In genomic region chr11:118972431-118973377, GRCm38 (mm10) we compare ENCODE assay signal across 12 mouse cellular contexts. TPM values are rescaled to one million over a fixed set of nuclear protein-coding genes. Genes with fewer than 3 reads are reported as not detected.
DNase-seq lines count a peak whose midpoint lies in the region; ATAC-seq lines count a peak whose summit lies in the region.
"Had no signal": no experiment of that assay in that cellular context is flagged by ENCODE, and none has a peak within 500 bp of the region (broad histone marks: within the 10 kb centered on the region; RNA-seq: fewer than 3 reads in every experiment).

No protein-coding gene starts in this region.

- H3K27me3 ChIP-seq in forebrain, embryonic 10.5 days (ENCODE audit: poor library complexity, severe bottlenecking): peaks cover 67% of the 10 kb centered on the region
- peaks cover 50% of the 10 kb centered on the region for H3K27me3 ChIP-seq in limb, embryonic 10.5 days (ENCODE audit: low read depth, poor library complexity, severe bottlenecking)
- H3K27me3 ChIP-seq in liver, embryonic 11.5 days (replicated peaks; ENCODE audit: control insufficient read depth, insufficient read depth, low read length): peaks cover 9% of the 10 kb centered on the region

- ATAC-seq in liver, embryonic 11.5 days (replicated peaks; ENCODE audit: low FRiP score): no peak

- no peak overlapping the region for H3K9ac ChIP-seq in liver, embryonic 11.5 days (ENCODE audit: low read depth, low read length)

- H3K27ac ChIP-seq in forebrain, embryonic 10.5 days: peak overlapping the region; percentile 61
- 0 out of 2 replicates have a peak overlapping the region, but pooled peaks have one; percentile 25 for H3K27ac ChIP-seq in limb, embryonic 10.5 days
- H3K27ac ChIP-seq in liver, embryonic 11.5 days (ENCODE audit: low read depth, low read length): no peak overlapping the region
- H3K27ac ChIP-seq: heart, embryonic 10.5 days had no signal

- WGBS in forebrain, embryonic 10.5 days: 59% methylated on average over 18 of the region's 18 CpGs
- 42% methylated on average over 18 of the region's 18 CpGs for WGBS in limb, embryonic 10.5 days
- WGBS in liver, embryonic 11.5 days: 43% methylated on average over 18 of the region's 18 CpGs

- no peak overlapping the region for H3K4me3 ChIP-seq in forebrain, embryonic 10.5 days
- H3K4me3 ChIP-seq in limb, embryonic 10.5 days: no peak overlapping the region
- H3K4me3 ChIP-seq in liver, embryonic 11.5 days (ENCODE audit: low read depth, low read length): no peak overlapping the region
- H3K4me3 ChIP-seq: heart, embryonic 10.5 days had no signal

- no peak overlapping the region for H3K4me2 ChIP-seq in liver, embryonic 11.5 days

- no peaks in the 10 kb centered on the region for H3K9me3 ChIP-seq in forebrain, embryonic 10.5 days
- H3K9me3 ChIP-seq in limb, embryonic 10.5 days (replicated peaks): no peaks in the 10 kb centered on the region
- no peaks in the 10 kb centered on the region for H3K9me3 ChIP-seq in liver, embryonic 11.5 days (ENCODE audit: control insufficient read depth, low read length)
- H3K9me3 ChIP-seq: heart, embryonic 10.5 days had no signal

- DNase-seq in embryo, embryonic 10.5 days (ENCODE audit: low spot score): peak; percentile 44
- DNase-seq in embryo, embryonic 10 days (ENCODE audit: low spot score): no peak
- peak; percentile 27 for DNase-seq in forebrain, embryonic 10.5 days (ENCODE audit: extremely low spot score, low spot score)
- no peak for DNase-seq in limb, embryonic 10.5 days (ENCODE audit: low spot score)
- peak; percentile 70 for DNase-seq in retina, embryonic 14.5 days (ENCODE audit: low spot score)
- no peak for DNase-seq in left cerebral cortex, adult 11 months (ENCODE audit: low spot score)
- DNase-seq in frontal cortex, postnatal 25 days (ENCODE audit: low spot score in 2 of 2): no peak
- no peak for DNase-seq in liver, embryonic 11.5 days (ENCODE audit: low spot score)
- DNase-seq: adrenal gland, postnatal 36 days; kidney, adult 2 months had no signal

- H3K4me1 ChIP-seq in forebrain, embryonic 10.5 days: peaks cover 28% of the 10 kb centered on the region
- peaks cover 11% of the 10 kb centered on the region; the same call in 1 of the 2 replicates for H3K4me1 ChIP-seq in limb, embryonic 10.5 days
- 0 out of 2 replicates have a peak, but pooled peaks cover 3% of the 10 kb centered on the region for H3K4me1 ChIP-seq in liver, embryonic 11.5 days (replicated peaks; ENCODE audit: control insufficient read depth, insufficient read depth, low read length)

- H3K36me3 ChIP-seq in forebrain, embryonic 10.5 days (replicated peaks): no peaks in the 10 kb centered on the region
- H3K36me3 ChIP-seq in limb, embryonic 10.5 days: no peaks in the 10 kb centered on the region
- no peaks in the 10 kb centered on the region for H3K36me3 ChIP-seq in liver, embryonic 11.5 days (ENCODE audit: control insufficient read depth, insufficient read depth, low read length)
- H3K36me3 ChIP-seq: heart, embryonic 10.5 days had no signal

RNA-seq across cellular contexts. Expression of gene Enpp7, which starts 15.3 kb away (rescaled TPM):
- not detected in 2 replicates for polyA plus RNA-seq in forebrain, embryonic 10.5 days (2016; fragmentation: Nextera tagmentation; extraction: Ambion mirVana)
- not detected in 2 replicates for polyA plus RNA-seq in limb, embryonic 10.5 days (2016; fragmentation: Nextera tagmentation; extraction: Ambion mirVana)
- not detected in 2 replicates for polyA plus RNA-seq in liver, embryonic 11.5 days (2014; fragmentation: Nextera tagmentation; extraction: Ambion mirVana)
- polyA plus RNA-seq: heart, embryonic 10.5 days; kidney, adult 2 months; lung, embryonic 16.5 days had no signal

RNA-seq across cellular contexts. Expression of gene Cbx2, which starts 50.1 kb away (rescaled TPM):
- polyA plus RNA-seq in forebrain, embryonic 10.5 days (2016; fragmentation: Nextera tagmentation; extraction: Ambion mirVana): 115 and 127 TPM in 2 replicates
- polyA plus RNA-seq in limb, embryonic 10.5 days (2016; fragmentation: Nextera tagmentation; extraction: Ambion mirVana): 151 and 170 TPM in 2 replicates
- polyA plus RNA-seq in liver, embryonic 11.5 days (2014; fragmentation: Nextera tagmentation; extraction: Ambion mirVana): 22.1 and 22.2 TPM in 2 replicates

Comparison
In these comparisons a context has a peak if more than half of its experiments do, and no peak if none do; other contexts are left out.
1. DNase-seq: peak in embryo, embryonic 10.5 days (single experiment), forebrain, embryonic 10.5 days (single experiment) and retina, embryonic 14.5 days (single experiment); none in embryo, embryonic 10 days (single experiment), limb, embryonic 10.5 days (single experiment), left cerebral cortex, adult 11 months (single experiment), frontal cortex, postnatal 25 days (0 of 2) and liver, embryonic 11.5 days (single experiment).